ENCODE assay signal across 8 mouse cellular contexts in the genomic region with DNA sequence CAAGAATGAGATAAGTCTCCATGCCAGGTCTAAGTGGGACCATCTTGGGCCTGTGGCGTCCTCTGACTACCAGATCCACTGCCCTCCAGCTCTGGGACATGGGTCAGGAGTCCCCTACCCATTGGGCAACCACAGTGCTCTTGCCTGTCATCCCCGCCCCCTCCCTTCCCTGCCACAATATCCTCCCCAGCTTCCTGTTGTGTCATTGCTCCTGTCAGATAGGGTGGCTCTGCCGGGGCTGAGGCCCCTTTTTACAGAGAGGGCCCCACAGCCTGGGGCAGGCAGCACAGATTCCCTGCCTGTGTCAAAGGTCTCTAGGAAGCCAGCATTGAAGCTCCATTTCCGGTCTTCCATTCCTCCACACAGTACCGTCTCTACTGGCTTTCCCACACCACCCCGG.
DNase-seq lines count a peak whose midpoint lies in the region; ATAC-seq and TF ChIP-seq lines count a peak whose summit lies in the region.

No protein-coding gene starts in this region.

- 56% methylated on average over 6 of the region's 6 CpGs for WGBS in hindbrain, embryonic 14.5 days
- whole genome bisulfite sequencing in stomach, postnatal 0 days: 38% methylated on average over 6 of the region's 6 CpGs

- H3K4me1 ChIP-seq in hindbrain, embryonic 14.5 days (replicated peaks; ENCODE audit: control insufficient read depth, insufficient read depth, low read length): peaks cover 51% of the 10 kb centered on the region
- H3K4me1 ChIP-seq in stomach, postnatal 0 days (replicated peaks; ENCODE audit: control insufficient read depth, insufficient read depth): peaks cover 30% of the 10 kb centered on the region

- intact Hi-C loops in left cerebral cortex, postnatal 14 days (cut with DNase I): no loop called here

- peak overlapping the region; percentile 97 for H3K27ac ChIP-seq in hindbrain, embryonic 14.5 days
- peak overlapping the region; percentile 85 for H3K27ac ChIP-seq in stomach, postnatal 0 days (replicated peaks)

- peak; percentile 46 to 54 for DNase-seq in B cell, adult 2 months
- DNase-seq in hindbrain, embryonic 14.5 days (ENCODE audit: low spot score): no peak
- peak; percentile 61 for DNase-seq in lung, postnatal 25 days (ENCODE audit: low spot score)
- peak; percentile 37 for DNase-seq in stomach, postnatal 0 days (ENCODE audit: low spot score)
- no peak for DNase-seq in left cerebral cortex, postnatal 14 days (ENCODE audit: low spot score in 2 of 2)
- no peak for DNase-seq in Muller cell, postnatal 12 days (ENCODE audit: inconsistent ontology term)
- DNase-seq in right cerebral cortex, postnatal 4 days: no peak

- no peaks in the 10 kb centered on the region for H3K36me3 ChIP-seq in hindbrain, embryonic 14.5 days (replicated peaks; ENCODE audit: control insufficient read depth, insufficient read depth)
- H3K36me3 ChIP-seq in stomach, postnatal 0 days (ENCODE audit: control insufficient read depth, insufficient read depth, low read length): no peaks in the 10 kb centered on the region

- no peaks in the 10 kb centered on the region for H3K27me3 ChIP-seq in hindbrain, embryonic 14.5 days (ENCODE audit: control insufficient read depth, insufficient read depth, low read length)
- no peaks in the 10 kb centered on the region for H3K27me3 ChIP-seq in stomach, postnatal 0 days (ENCODE audit: control insufficient read depth, insufficient read depth, low read length)

- peak; percentile 64 for ATAC-seq in activated CD4-positive, CD25-positive, alpha-beta regulatory T cell, adult 4 months
- no peak for ATAC-seq in hindbrain, embryonic 14.5 days (ENCODE audit: low FRiP score)
- ATAC-seq in stomach, postnatal 0 days (ENCODE audit: low FRiP score, low TSS enrichment): peak; percentile 11; the same call in 1 of the 2 replicates

- no peak for TF ChIP-seq EP300 in stomach, postnatal 0 days (optimal IDR thresholded peaks at IDR 0.05)

- TF ChIP-seq CTCF in stomach, postnatal 0 days (IDR thresholded peaks at IDR 0.05; ENCODE audit: low read depth): no peak

- peak overlapping the region; percentile 92 for H3K4me2 ChIP-seq in hindbrain, embryonic 14.5 days (replicated peaks)
- peak overlapping the region; percentile 91; the same call in 1 of the 2 replicates for H3K4me2 ChIP-seq in stomach, postnatal 0 days (replicated peaks; ENCODE audit: low read depth)

- peak overlapping the region; percentile 72 for H3K4me3 ChIP-seq in hindbrain, embryonic 14.5 days (replicated peaks; ENCODE audit: low read length)
- H3K4me3 ChIP-seq in stomach, postnatal 0 days (ENCODE audit: low read depth, low read length): no peak overlapping the region

- peak overlapping the region; percentile 91 for H3K9ac ChIP-seq in hindbrain, embryonic 14.5 days
- H3K9ac ChIP-seq in stomach, postnatal 0 days (ENCODE audit: low read length): 0 out of 2 replicates have a peak overlapping the region, but pooled peaks have one; percentile 18

- H3K9me3 ChIP-seq in hindbrain, embryonic 14.5 days (ENCODE audit: control insufficient read depth, low read length): no peaks in the 10 kb centered on the region
- H3K9me3 ChIP-seq in stomach, postnatal 0 days (ENCODE audit: control insufficient read depth, low read length): no peaks in the 10 kb centered on the region

Comparison
In these comparisons a context has a peak if more than half of its experiments do, and no peak if none do; other contexts are left out.
1. DNase-seq: peak in B cell, adult 2 months (2 of 2), lung, postnatal 25 days (single experiment) and stomach, postnatal 0 days (single experiment); none in hindbrain, embryonic 14.5 days (single experiment), left cerebral cortex, postnatal 14 days (0 of 2), Muller cell, postnatal 12 days (single experiment) and right cerebral cortex, postnatal 4 days (single experiment).